Mouse (Mus musculus): ENCODE results near the gene Aplp1. TPM values are rescaled to one million over a fixed set of nuclear protein-coding genes. Genes with fewer than 3 reads are reported as not detected.

The Aplp1 gene
- 70.6 and 78.2 TPM in 2 replicates for polyA plus RNA-seq (2011; ENCODE audit: insufficient read depth, insufficient read length, low read depth, missing spikeins)

- peak within 1 kb of the TSS; percentile 40 for H3K27ac ChIP-seq (ENCODE audit: insufficient read depth, low read length)
- H3K36me3 ChIP-seq (ENCODE audit: control insufficient read depth, insufficient read depth, low read length, poor library complexity, severe bottlenecking) = peaks cover 11% of the 10 kb centered on the region; the same call in 1 of the 2 replicates
- H3K27me3 ChIP-seq (ENCODE audit: control insufficient read depth, insufficient read depth, low read length, poor library complexity, severe bottlenecking) = no peaks in the 10 kb centered on the region
- peak within 1 kb of the TSS; percentile 58 for H3K4me3 ChIP-seq (ENCODE audit: low read depth, low read length)
- H3K9me3 ChIP-seq (replicated peaks; ENCODE audit: control insufficient read depth, insufficient read depth, low read length, poor library complexity, severe bottlenecking) = peaks cover 9% of the 10 kb centered on the region
- peak within 1 kb of the TSS; percentile 29 for H3K9ac ChIP-seq (ENCODE audit: low read depth, poor library complexity, severe bottlenecking)
- no peak for TF ChIP-seq POLR2A (IDR thresholded peaks at IDR 0.05; ENCODE audit: insufficient read depth, low read length)
- no peak for TF ChIP-seq CTCF (IDR thresholded peaks at IDR 0.05; ENCODE audit: low read depth, low read length)
- 0 out of 2 replicates have a peak, but pooled peaks have one; percentile 53 for TF ChIP-seq EP300 (IDR thresholded peaks at IDR 0.05; ENCODE audit: insufficient read depth, low read depth, low read length)
- H3K4me1 ChIP-seq (ENCODE audit: control insufficient read depth, insufficient read depth, low read length) = no peaks in the 10 kb centered on the region
These were observed at the start of gene Aplp1 for GRCm38 (mm10) chr7:30444971-30445751. Gene Aplp1, minus strand, starts transcription at chr7:30445535.

GRCm38 (mm10) chr7:30493401-30493931 is 48.1 kb upstream of the Aplp1 start, which contains the start of gene Prodh2:
Gene Prodh2, plus strand, starts transcription at chr7:30493622.
- Histone ChIP-seq H3K4me1 (ENCODE audit: control insufficient read depth, insufficient read depth, low read length) (no peaks in the 10 kb centered on the region), H3K4me3 (ENCODE audit: low read depth, low read length) (peak within 1 kb of the TSS; percentile 58), H3K27ac (ENCODE audit: insufficient read depth, low read length) (no peak within 1 kb of the TSS), H3K9ac (ENCODE audit: low read depth, poor library complexity, severe bottlenecking) (peak within 1 kb of the TSS; percentile 34), H3K36me3 (ENCODE audit: control insufficient read depth, insufficient read depth, low read length, poor library complexity, severe bottlenecking) (no peaks in the 10 kb centered on the region), H3K27me3 (ENCODE audit: control insufficient read depth, insufficient read depth, low read length, poor library complexity, severe bottlenecking) (no peaks in the 10 kb centered on the region), H3K9me3 (replicated peaks; ENCODE audit: control insufficient read depth, insufficient read depth, low read length, poor library complexity, severe bottlenecking) (no peaks in the 10 kb centered on the region)
- no peak for TF ChIP-seq POLR2A (IDR thresholded peaks at IDR 0.05; ENCODE audit: insufficient read depth, low read length)
- TF ChIP-seq CTCF (IDR thresholded peaks at IDR 0.05; ENCODE audit: low read depth, low read length) = no peak

GRCm38 (mm10) chr7:30492765-30493164 is 47.4 kb upstream of the Aplp1 start:
- no peak overlapping the region for H3K4me3 ChIP-seq (ENCODE audit: low read depth, low read length)
- no peaks in the 10 kb centered on the region for H3K9me3 ChIP-seq (replicated peaks; ENCODE audit: control insufficient read depth, insufficient read depth, low read length, poor library complexity, severe bottlenecking)
- no peaks in the 10 kb centered on the region for H3K4me1 ChIP-seq (ENCODE audit: control insufficient read depth, insufficient read depth, low read length)
- no peaks in the 10 kb centered on the region for H3K36me3 ChIP-seq (ENCODE audit: control insufficient read depth, insufficient read depth, low read length, poor library complexity, severe bottlenecking)
- H3K27ac ChIP-seq (ENCODE audit: insufficient read depth, low read length) = no peak overlapping the region
- peak; percentile 80 for TF ChIP-seq CTCF (IDR thresholded peaks at IDR 0.05; ENCODE audit: low read depth, low read length)
- no peak for TF ChIP-seq POLR2A (IDR thresholded peaks at IDR 0.05; ENCODE audit: insufficient read depth, low read length)
- H3K9ac ChIP-seq (ENCODE audit: low read depth, poor library complexity, severe bottlenecking) = no peak overlapping the region
- H3K27me3 ChIP-seq (ENCODE audit: control insufficient read depth, insufficient read depth, low read length, poor library complexity, severe bottlenecking) = no peaks in the 10 kb centered on the region

GRCm38 (mm10) chr7:30490957-30491307 is 45.6 kb upstream of the Aplp1 start:
- Histone ChIP-seq H3K4me1 (ENCODE audit: control insufficient read depth, insufficient read depth, low read length) (no peaks in the 10 kb centered on the region), H3K9ac (ENCODE audit: low read depth, poor library complexity, severe bottlenecking) (peak overlapping the region; percentile 59), H3K27me3 (ENCODE audit: control insufficient read depth, insufficient read depth, low read length, poor library complexity, severe bottlenecking) (no peaks in the 10 kb centered on the region), H3K27ac (ENCODE audit: insufficient read depth, low read length) (no peak overlapping the region), H3K9me3 (replicated peaks; ENCODE audit: control insufficient read depth, insufficient read depth, low read length, poor library complexity, severe bottlenecking) (no peaks in the 10 kb centered on the region), H3K36me3 (ENCODE audit: control insufficient read depth, insufficient read depth, low read length, poor library complexity, severe bottlenecking) (no peaks in the 10 kb centered on the region), H3K4me3 (ENCODE audit: low read depth, low read length) (peak overlapping the region; percentile 17; the same call in 1 of the 2 replicates)
- peak; percentile 10 for TF ChIP-seq CTCF (IDR thresholded peaks at IDR 0.05; ENCODE audit: low read depth, low read length)
- no peak for TF ChIP-seq EP300 (IDR thresholded peaks at IDR 0.05; ENCODE audit: insufficient read depth, low read depth, low read length)
- TF ChIP-seq POLR2A (IDR thresholded peaks at IDR 0.05; ENCODE audit: insufficient read depth, low read length) = no peak

- Histone ChIP-seq H3K9me3 (replicated peaks; ENCODE audit: control insufficient read depth, insufficient read depth, low read length, poor library complexity, severe bottlenecking) (no peaks in the 10 kb centered on the region), H3K4me3 (ENCODE audit: low read depth, low read length) (peak overlapping the region; percentile 36; the same call in 1 of the 2 replicates), H3K27me3 (ENCODE audit: control insufficient read depth, insufficient read depth, low read length, poor library complexity, severe bottlenecking) (no peaks in the 10 kb centered on the region), H3K9ac (ENCODE audit: low read depth, poor library complexity, severe bottlenecking) (peak overlapping the region; percentile 59), H3K27ac (ENCODE audit: insufficient read depth, low read length) (no peak overlapping the region), H3K36me3 (ENCODE audit: control insufficient read depth, insufficient read depth, low read length, poor library complexity, severe bottlenecking) (no peaks in the 10 kb centered on the region), H3K4me1 (ENCODE audit: control insufficient read depth, insufficient read depth, low read length) (no peaks in the 10 kb centered on the region)
- no peak for TF ChIP-seq EP300 (IDR thresholded peaks at IDR 0.05; ENCODE audit: insufficient read depth, low read depth, low read length)
- TF ChIP-seq CTCF (IDR thresholded peaks at IDR 0.05; ENCODE audit: low read depth, low read length) = peak; percentile 56
- no peak for TF ChIP-seq POLR2A (IDR thresholded peaks at IDR 0.05; ENCODE audit: insufficient read depth, low read length)
These were observed 45.1 kb upstream of the Aplp1 start for GRCm38 (mm10) chr7:30490251-30490956.
